18 mouse cellular contexts compared by ENCODE assay signal in genomic region chr7:70692160-70692559, GRCm38 (mm10).
"Had no signal": no experiment of that assay in that cellular context is flagged by ENCODE, and none has a peak within 500 bp of the region (broad histone marks: within the 10 kb centered on the region; RNA-seq: fewer than 3 reads in every experiment).

No protein-coding gene starts in this region.

- ATAC-seq: inflammation-experienced regulatory T-cells, adult 6 months; intestine, postnatal 0 days; midbrain, embryonic 15.5 days had no signal

- DNase-seq: kidney, adult 9 months; kidney, postnatal 36 days; retina, postnatal 1 day; right cerebral cortex, postnatal 4 days; thymus, adult 2 months; thymus, postnatal 25 days had no signal

- H3K4me2 ChIP-seq: liver, embryonic 11.5 days; liver, embryonic 15.5 days; midbrain, embryonic 11.5 days; midbrain, embryonic 15.5 days; neural tube, embryonic 12.5 days; stomach, embryonic 15.5 days had no signal

- H3K9me3 ChIP-seq: limb, embryonic 10.5 days; liver, embryonic 15.5 days; midbrain, embryonic 15.5 days; neural tube, embryonic 12.5 days; stomach, embryonic 15.5 days had no signal

- H3K36me3 ChIP-seq: limb, embryonic 10.5 days; liver, embryonic 15.5 days; midbrain, embryonic 15.5 days; neural tube, embryonic 12.5 days; stomach, embryonic 15.5 days had no signal

- H3K4me1 ChIP-seq: limb, embryonic 10.5 days; liver, embryonic 15.5 days; megakaryocyte, embryonic 14.5 days; midbrain, embryonic 15.5 days; neural tube, embryonic 12.5 days; stomach, embryonic 15.5 days had no signal

- H3K4me3 ChIP-seq: limb, embryonic 10.5 days; liver, embryonic 15.5 days; megakaryocyte, embryonic 14.5 days; midbrain, embryonic 15.5 days; neural tube, embryonic 12.5 days; stomach, embryonic 15.5 days had no signal

- H3K27me3 ChIP-seq: liver, embryonic 15.5 days; megakaryocyte, embryonic 14.5 days; midbrain, embryonic 15.5 days; neural tube, embryonic 12.5 days; stomach, embryonic 15.5 days had no signal

- H3K9ac ChIP-seq: liver, embryonic 15.5 days; midbrain, embryonic 15.5 days; neural tube, embryonic 12.5 days; stomach, embryonic 15.5 days had no signal

- H3K27ac ChIP-seq: kidney, postnatal 0 days; limb, embryonic 10.5 days; liver, embryonic 15.5 days; macrophage; midbrain, embryonic 15.5 days; neural tube, embryonic 12.5 days; stomach, embryonic 15.5 days had no signal
